In the genomic region with DNA sequence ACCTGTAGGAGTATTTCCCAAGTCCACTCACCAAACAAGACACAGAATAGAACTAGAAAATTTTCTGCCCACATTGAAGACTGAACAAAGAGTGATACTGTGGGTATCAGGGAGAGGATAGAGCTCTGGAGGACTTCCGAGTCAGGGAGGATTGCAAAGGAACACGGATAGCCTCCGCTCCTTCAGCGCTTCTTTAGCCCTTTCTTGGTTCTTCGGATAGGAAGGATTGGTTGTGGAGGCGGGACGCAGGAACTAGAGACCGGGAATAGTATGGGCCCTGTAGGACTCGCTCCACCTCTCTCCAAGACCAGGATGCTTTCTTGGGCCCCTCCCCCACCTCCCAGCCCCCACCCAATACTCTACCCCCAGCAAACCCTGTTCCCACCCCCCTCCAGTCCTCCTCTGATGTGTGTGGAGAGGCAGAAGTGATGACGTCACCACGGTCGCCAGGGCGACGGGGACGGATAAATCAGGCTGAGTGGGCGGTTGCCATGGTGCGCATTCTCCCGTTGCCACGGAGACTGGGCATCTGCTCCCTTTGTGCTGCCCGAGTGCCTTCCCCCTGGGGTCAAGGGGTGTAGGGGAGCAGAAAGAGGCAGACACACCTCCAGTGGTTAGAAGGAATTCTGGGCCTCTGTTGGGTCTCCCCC, we compare ENCODE assay signal across 10 mouse cellular contexts. TPM values are rescaled to one million over a fixed set of nuclear protein-coding genes. Genes with fewer than 3 reads are reported as not detected.
DNase-seq lines count a peak whose midpoint lies in the region; ATAC-seq and TF ChIP-seq lines count a peak whose summit lies in the region.
"Had no signal": no experiment of that assay in that cellular context is flagged by ENCODE, and none has a peak within 500 bp of the region (broad histone marks: within the 10 kb centered on the region; RNA-seq: fewer than 3 reads in every experiment).

No protein-coding gene starts in this region.

- H3K27me3 ChIP-seq in CH12.LX (replicated peaks) = no peaks in the 10 kb centered on the region
- no peaks in the 10 kb centered on the region; the same call in 1 of the 2 replicates for H3K27me3 ChIP-seq in embryonic facial prominence, embryonic 11.5 days (ENCODE audit: control insufficient read depth, insufficient read depth, low read length)
- H3K27me3 ChIP-seq in splenic B cell, adult 2 months (ENCODE audit: control insufficient read depth, insufficient read depth, low read length, poor library complexity, severe bottlenecking) = peaks cover 1% of the 10 kb centered on the region; the same call in 1 of the 2 replicates

- peaks cover 4 to 30% of the 10 kb centered on the region in 2 experiments for H3K4me1 ChIP-seq in CH12.LX (ENCODE audit: control insufficient read depth in 1 of 2, insufficient read depth in 2 of 2)
- no peaks in the 10 kb centered on the region; the same call in 1 of the 2 replicates for H3K4me1 ChIP-seq in embryonic facial prominence, embryonic 11.5 days (ENCODE audit: control insufficient read depth, insufficient read depth, low read length)
- H3K4me1 ChIP-seq: liver, embryonic 13.5 days had no signal

- no peak overlapping the region for H3K4me2 ChIP-seq in CH12.LX (ENCODE audit: insufficient read depth, low read depth, poor library complexity, severe bottlenecking)
- H3K4me2 ChIP-seq in embryonic facial prominence, embryonic 11.5 days (ENCODE audit: low read depth, low read length) = no peak overlapping the region
- H3K4me2 ChIP-seq: liver, embryonic 13.5 days had no signal

- no peaks in the 10 kb centered on the region for H3K79me2 ChIP-seq in CH12.LX (replicated peaks; ENCODE audit: control insufficient read depth, extremely low read depth, insufficient read depth, poor library complexity, severe bottlenecking)

- H3K9me3 ChIP-seq in CH12.LX (replicated peaks; ENCODE audit: low read length) = no peaks in the 10 kb centered on the region
- no peaks in the 10 kb centered on the region for H3K9me3 ChIP-seq in embryonic facial prominence, embryonic 11.5 days (replicated peaks; ENCODE audit: control insufficient read depth, low read length)
- H3K9me3 ChIP-seq: liver, embryonic 13.5 days had no signal

- peaks cover 0 to 7% of the 10 kb centered on the region in 2 experiments for H3K36me3 ChIP-seq in CH12.LX (replicated peaks in 1 of 2; ENCODE audit: control insufficient read depth in 1 of 2, insufficient read depth in 1 of 2, low read length in 1 of 2)
- no peaks in the 10 kb centered on the region for H3K36me3 ChIP-seq in embryonic facial prominence, embryonic 11.5 days (replicated peaks; ENCODE audit: control insufficient read depth, insufficient read depth, low read depth, low read length)
- H3K36me3 ChIP-seq in splenic B cell, adult 2 months (ENCODE audit: control insufficient read depth, insufficient read depth, low read length, poor library complexity, severe bottlenecking) = no peaks in the 10 kb centered on the region
- H3K36me3 ChIP-seq: liver, embryonic 13.5 days had no signal

- no peak for TF ChIP-seq CTCF in CH12.LX (conservative IDR thresholded peaks at IDR 0.05 in 1 of 2, IDR thresholded peaks at IDR 0.05 in 1 of 2; ENCODE audit: low read depth in 2 of 2, low read length in 2 of 2)

- TF ChIP-seq POLR2A in CH12.LX (IDR thresholded peaks at IDR 0.05; ENCODE audit: low read depth, low read length) = no peak

- no peak overlapping the region for H3K9ac ChIP-seq in CH12.LX (ENCODE audit: insufficient read depth, low read depth)
- no peak overlapping the region for H3K9ac ChIP-seq in embryonic facial prominence, embryonic 11.5 days (replicated peaks; ENCODE audit: low read length)
- H3K9ac ChIP-seq: liver, embryonic 13.5 days had no signal

- TF ChIP-seq EP300 in CH12.LX (IDR thresholded peaks at IDR 0.05; ENCODE audit: low read length) = no peak

- TF ChIP-seq RAD21 in CH12.LX (IDR thresholded peaks at IDR 0.05; ENCODE audit: low read depth, low read length) = no peak

- dilution Hi-C loops in CH12.LX (cut with MboI; ENCODE audit: extremely low pct_ligation_motif_present, extremely low pct_unique_long_range_greater_than_20kb, low sequenced_read_pairs) = no loop called here

- WGBS in embryonic facial prominence, embryonic 11.5 days = 15% methylated on average over 20 of the region's 20 CpGs

- DNase-seq in CH12.LX (ENCODE audit: extremely low read depth) = no peak
- DNase-seq in adrenal gland, postnatal 14 days = peak; percentile 81
- peak; percentile 86 for DNase-seq in embryonic facial prominence, embryonic 11.5 days (ENCODE audit: low spot score)
- DNase-seq in induced T-regulatory cell, adult 2 months (ENCODE audit: low read depth) = peak; percentile 58
- DNase-seq in mesoderm, embryonic 11.5 days (ENCODE audit: low read depth, low spot score) = peak; percentile 95
- DNase-seq in splenic B cell, adult 2 months (ENCODE audit: low read depth, low spot score) = peak; percentile 16
- no peak for DNase-seq in spleen, adult 18-20 months
- DNase-seq in spleen, postnatal 14 days (ENCODE audit: low spot score in 2 of 2) = no peak
- DNase-seq: liver, embryonic 13.5 days had no signal

- H3K27ac ChIP-seq in CH12.LX (ENCODE audit: insufficient read depth, low read depth) = no peak overlapping the region
- H3K27ac ChIP-seq in embryonic facial prominence, embryonic 11.5 days (replicated peaks; ENCODE audit: low read depth, low read length) = no peak overlapping the region
- H3K27ac ChIP-seq: liver, embryonic 13.5 days had no signal

- H3K4me3 ChIP-seq in CH12.LX (replicated peaks in 1 of 3; ENCODE audit: low read depth in 2 of 3, low read length in 2 of 3, poor library complexity in 1 of 3) = no peak overlapping the region
- no peak overlapping the region for H3K4me3 ChIP-seq in embryonic facial prominence, embryonic 11.5 days (ENCODE audit: low read depth, low read length)
- H3K4me3 ChIP-seq: liver, embryonic 13.5 days had no signal

- peak; percentile 83 for ATAC-seq in embryonic facial prominence, embryonic 11.5 days (replicated peaks; ENCODE audit: insufficient number of reproducible peaks, low FRiP score, low TSS enrichment, low read depth)

- in situ Hi-C loops in CH12.LX (cut with MboI; ENCODE audit: low pct_ligation_motif_present, low pct_unique_long_range_greater_than_20kb, low sequenced_read_pairs) = no loop called here

TF ChIP-seq in CH12.LX, 34 proteins besides CTCF, POLR2A, EP300 and RAD21:
- TF ChIP-seq ZKSCAN1 (IDR thresholded peaks at IDR 0.05; ENCODE audit: borderline replicate concordance, low read depth, low read length) (no peak), USF1 (IDR thresholded peaks at IDR 0.05; ENCODE audit: low read depth, low read length) (no peak), GABPA (IDR thresholded peaks at IDR 0.05; ENCODE audit: insufficient replicate concordance, low read depth, low read length) (no peak), MXI1 (IDR thresholded peaks at IDR 0.05; ENCODE audit: low read depth, low read length) (0 out of 2 replicates have a peak, but pooled peaks have one; percentile 21), ZNF384 (IDR thresholded peaks at IDR 0.05; ENCODE audit: low read depth, low read length) (no peak)

RNA-seq across cellular contexts. Expression of a gene that starts 3.8 kb away (rescaled TPM):
- not detected in 2 replicates for total RNA-seq in CH12.LX (2012; rRNA removed)
- not detected in 2 replicates for total RNA-seq in CH12.LX (2014; rRNA removed)
- not detected in 2 replicates for polyA plus RNA-seq in CH12.LX (2012; ENCODE audit: insufficient read length, low read depth)
- total RNA-seq in adrenal gland, postnatal 14 days (2021) = 4.0 and 4.4 TPM in 2 replicates
- 3.0 and 3.4 TPM in 2 replicates for polyA plus RNA-seq in embryonic facial prominence, embryonic 11.5 days (2014; fragmentation: Nextera tagmentation; extraction: Ambion mirVana)
- polyA plus RNA-seq: liver, embryonic 13.5 days had no signal

RNA-seq across cellular contexts. Expression of a gene that starts 5.8 kb away (rescaled TPM):
- total RNA-seq in CH12.LX (2012; rRNA removed) (0.13 and 0.21 TPM in 2 replicates), CH12.LX (2014; rRNA removed) (not detected in 2 replicates)
- polyA plus RNA-seq in CH12.LX (2012; ENCODE audit: insufficient read length, low read depth) = 0.56 and 0.70 TPM in 2 replicates
- total RNA-seq in adrenal gland, postnatal 14 days (2021) = 21.8 and 28.1 TPM in 2 replicates
- polyA plus RNA-seq in embryonic facial prominence, embryonic 11.5 days (2014; fragmentation: Nextera tagmentation; extraction: Ambion mirVana) = 29.2 and 32.8 TPM in 2 replicates

RNA-seq across cellular contexts. Expression of a gene that starts 40.2 kb away (rescaled TPM):
- 0.51 and 0.80 TPM in 2 replicates for total RNA-seq in CH12.LX (2012; rRNA removed)
- not detected in 2 replicates for total RNA-seq in CH12.LX (2014; rRNA removed)
- polyA plus RNA-seq in CH12.LX (2012; ENCODE audit: insufficient read length, low read depth) = 0.29 and 0.71 TPM in 2 replicates
- total RNA-seq in adrenal gland, postnatal 14 days (2021) = not detected in 2 replicates
- polyA plus RNA-seq in embryonic facial prominence, embryonic 11.5 days (2014; fragmentation: Nextera tagmentation; extraction: Ambion mirVana) = 0.14 TPM in 1 of 2 replicates, not detected in the other
- total RNA-seq: adrenal gland, postnatal 4 days had no signal

RNA-seq across cellular contexts. Expression of a gene that starts 40.8 kb away (rescaled TPM):
- total RNA-seq in CH12.LX (2012; rRNA removed) (114 and 128 TPM in 2 replicates), CH12.LX (2014; rRNA removed) (110 and 111 TPM in 2 replicates)
- polyA plus RNA-seq in CH12.LX (2012; ENCODE audit: insufficient read length, low read depth) = 104 and 119 TPM in 2 replicates
- 87.6 and 87.8 TPM in 2 replicates for total RNA-seq in adrenal gland, postnatal 14 days (2021)
- polyA plus RNA-seq in embryonic facial prominence, embryonic 11.5 days (2014; fragmentation: Nextera tagmentation; extraction: Ambion mirVana) = 63.8 and 66.0 TPM in 2 replicates

Comparison
In these comparisons a context has a peak if more than half of its experiments do, and no peak if none do; other contexts are left out.
1. DNase-seq: peak in adrenal gland, postnatal 14 days (single experiment), embryonic facial prominence, embryonic 11.5 days (single experiment), induced T-regulatory cell, adult 2 months (single experiment), mesoderm, embryonic 11.5 days (single experiment) and splenic B cell, adult 2 months (single experiment); none in CH12.LX (single experiment), spleen, adult 18-20 months (0 of 2) and spleen, postnatal 14 days (0 of 2).
2. RNA of a gene that starts 5.8 kb away (total RNA-seq): 21.8 to 28.1 TPM in adrenal gland, postnatal 14 days; 0.13 to 0.21 TPM in CH12.LX; every median in the first group is over 10 times any median in the second.